ENCODE assay signal across 27 mouse cellular contexts in the genomic region with DNA sequence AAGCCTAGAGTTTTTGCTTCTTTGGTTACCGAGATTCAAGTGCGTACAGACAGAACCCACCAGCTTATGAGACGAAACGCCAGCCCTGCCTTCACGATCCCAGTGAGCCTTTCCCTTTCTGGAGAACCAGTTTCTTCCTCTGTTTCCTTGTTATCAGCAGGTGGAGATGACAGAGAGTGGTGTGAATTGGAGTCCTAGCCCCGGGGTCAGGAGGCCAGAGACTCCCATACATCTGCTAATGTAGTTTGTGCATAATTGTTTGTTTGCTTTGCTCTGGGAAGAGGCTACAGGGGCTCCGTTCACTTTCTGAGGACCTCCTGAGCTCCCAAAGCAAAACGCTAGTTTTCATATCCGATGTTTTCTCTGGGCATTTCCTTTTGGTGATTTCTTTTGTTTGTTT.
A peak's percentile ranks its signal among the peaks of the same experiment; 100 is the strongest.
DNase-seq lines count a peak whose midpoint lies in the region; ATAC-seq and TF ChIP-seq lines count a peak whose summit lies in the region.
"Had no signal": no experiment of that assay in that cellular context is flagged by ENCODE, and none has a peak within 500 bp of the region (broad histone marks: within the 10 kb centered on the region; RNA-seq: fewer than 3 reads in every experiment).

No protein-coding gene starts in this region.

- H3K9me3 ChIP-seq in midbrain, embryonic 11.5 days (ENCODE audit: control insufficient read depth, low read length), result no peaks in the 10 kb centered on the region
- no peaks in the 10 kb centered on the region for H3K9me3 ChIP-seq in midbrain, postnatal 0 days (ENCODE audit: low read length)
- H3K9me3 ChIP-seq: embryonic facial prominence, embryonic 10.5 days; embryonic facial prominence, embryonic 13.5 days; forebrain, embryonic 10.5 days; forebrain, embryonic 13.5 days had no signal

- intact Hi-C loops in heart, postnatal 14 days (cut with DNase I), result loop anchor here (10.0 kb wide), 1 partner anchor 412 kb away; no protein-coding TSS in a partner anchor

- no peak overlapping the region for H3K9ac ChIP-seq in midbrain, embryonic 11.5 days (ENCODE audit: low read length)
- H3K9ac ChIP-seq in midbrain, postnatal 0 days (replicated peaks; ENCODE audit: low read length, poor library complexity, severe bottlenecking), result no peak overlapping the region
- H3K9ac ChIP-seq: embryonic facial prominence, embryonic 13.5 days; forebrain, embryonic 13.5 days; hindbrain, embryonic 14.5 days had no signal

- H3K4me3 ChIP-seq in midbrain, embryonic 11.5 days (ENCODE audit: low read depth, low read length), result no peak overlapping the region
- H3K4me3 ChIP-seq in midbrain, postnatal 0 days (ENCODE audit: low read depth, low read length), result no peak overlapping the region
- H3K4me3 ChIP-seq: embryonic facial prominence, embryonic 10.5 days; embryonic facial prominence, embryonic 13.5 days; erythroblast, embryonic 14.5 days; forebrain, embryonic 10.5 days; forebrain, embryonic 13.5 days had no signal

- DNase-seq in heart, adult 11 months, result peak; percentile 66
- DNase-seq in heart, postnatal 14 days, result no peak
- DNase-seq in midbrain, embryonic 11.5 days (ENCODE audit: low spot score, missing footprints), result peak; percentile 76
- no peak for DNase-seq in midbrain, postnatal 0 days (ENCODE audit: low spot score)
- DNase-seq in embryo, embryonic 10.5 days (ENCODE audit: low spot score), result peak; percentile 40
- no peak for DNase-seq in testis, postnatal 10 days (ENCODE audit: low spot score)
- DNase-seq in layer of hippocampus, adult 18-20 months (ENCODE audit: low spot score in 2 of 2), result no peak
- DNase-seq: adrenal gland, postnatal 36 days; B cell, adult 2 months; cerebellum, adult 11 months; cerebellum, adult 2 months; cerebellum, adult 9-11 months; cerebellum, postnatal 25 days; gastrocnemius, postnatal 10 days; gastrocnemius, postnatal 36 days; heart, postnatal 36 days had no signal

- H3K36me3 ChIP-seq in midbrain, embryonic 11.5 days (ENCODE audit: control insufficient read depth, insufficient read depth, low read length), result no peaks in the 10 kb centered on the region
- H3K36me3 ChIP-seq in midbrain, postnatal 0 days (ENCODE audit: insufficient read depth, low read length), result no peaks in the 10 kb centered on the region
- H3K36me3 ChIP-seq: embryonic facial prominence, embryonic 10.5 days; embryonic facial prominence, embryonic 13.5 days; forebrain, embryonic 10.5 days had no signal

- no peak overlapping the region for H3K27ac ChIP-seq in midbrain, embryonic 11.5 days (ENCODE audit: low read depth, low read length)
- no peak overlapping the region for H3K27ac ChIP-seq in midbrain, postnatal 0 days (ENCODE audit: low read depth, low read length)
- H3K27ac ChIP-seq: embryonic facial prominence, embryonic 10.5 days; embryonic facial prominence, embryonic 13.5 days; forebrain, embryonic 10.5 days; forebrain, embryonic 13.5 days; hindbrain, embryonic 14.5 days had no signal

- no peak overlapping the region for H3K4me2 ChIP-seq in midbrain, embryonic 11.5 days
- no peak overlapping the region for H3K4me2 ChIP-seq in midbrain, postnatal 0 days (ENCODE audit: low read depth, low read length, poor library complexity, severe bottlenecking)
- H3K4me2 ChIP-seq: embryonic facial prominence, embryonic 13.5 days; forebrain, embryonic 13.5 days; heart, embryonic 11.5 days; hindbrain, embryonic 14.5 days had no signal

- ATAC-seq in midbrain, embryonic 11.5 days (ENCODE audit: low FRiP score), result no peak
- no peak for ATAC-seq in midbrain, postnatal 0 days (ENCODE audit: low FRiP score)
- ATAC-seq: activated CD4-positive, CD25-positive, alpha-beta regulatory T cell, adult 4 months; forebrain, embryonic 13.5 days; forebrain, embryonic 16.5 days; intestine, postnatal 0 days had no signal

- H3K4me1 ChIP-seq in midbrain, embryonic 11.5 days (ENCODE audit: control insufficient read depth, insufficient read depth, low read length), result peaks cover 18% of the 10 kb centered on the region; the same call in 1 of the 2 replicates
- peaks cover 11% of the 10 kb centered on the region for H3K4me1 ChIP-seq in midbrain, postnatal 0 days (ENCODE audit: insufficient read depth, low read length)

- TF ChIP-seq CTCF in midbrain, postnatal 0 days (IDR thresholded peaks at IDR 0.05), result no peak

- H3K27me3 ChIP-seq in midbrain, embryonic 11.5 days (ENCODE audit: control insufficient read depth, insufficient read depth, low read length), result no peaks in the 10 kb centered on the region
- no peaks in the 10 kb centered on the region for H3K27me3 ChIP-seq in midbrain, postnatal 0 days (ENCODE audit: insufficient read depth, low read length)
- H3K27me3 ChIP-seq: CH12.LX; embryonic facial prominence, embryonic 13.5 days had no signal

- WGBS in midbrain, embryonic 11.5 days, result 51% methylated on average over 9 of the region's 9 CpGs
- 70% methylated on average over 9 of the region's 9 CpGs for WGBS in midbrain, postnatal 0 days

Comparison
In these comparisons a context has a peak if more than half of its experiments do, and no peak if none do; other contexts are left out.
1. DNase-seq: peak in heart, adult 11 months (single experiment), midbrain, embryonic 11.5 days (single experiment) and embryo, embryonic 10.5 days (single experiment); none in heart, postnatal 14 days (0 of 2), midbrain, postnatal 0 days (single experiment), testis, postnatal 10 days (single experiment) and layer of hippocampus, adult 18-20 months (0 of 2).